ENCODE assay signal across 26 mouse cellular contexts in genomic region chr6:147944020-147944419, GRCm38 (mm10).
DNase-seq lines count a peak whose midpoint lies in the region; ATAC-seq and TF ChIP-seq lines count a peak whose summit lies in the region.
"Had no signal": no experiment of that assay in that cellular context is flagged by ENCODE, and none has a peak within 500 bp of the region (broad histone marks: within the 10 kb centered on the region; RNA-seq: fewer than 3 reads in every experiment).

No protein-coding gene starts in this region.

- dilution Hi-C loops in CH12.LX (cut with MboI; ENCODE audit: extremely low pct_ligation_motif_present, extremely low pct_unique_long_range_greater_than_20kb, low sequenced_read_pairs), result no loop called here

- ATAC-seq in megakaryocyte-erythroid progenitor cell, adult 5-6 weeks (replicated peaks; ENCODE audit: low FRiP score, low TSS enrichment, poor library complexity, severe bottlenecking), result no peak
- ATAC-seq in intestine, embryonic 15.5 days, result no peak
- ATAC-seq: activated CD4-positive, CD25-positive, alpha-beta regulatory T cell, adult 4 months; forebrain, embryonic 15.5 days had no signal

- peaks cover 3 to 7% of the 10 kb centered on the region in 2 experiments; a peak in 2 of 4 replicates for H3K4me1 ChIP-seq in CH12.LX (ENCODE audit: control insufficient read depth in 1 of 2, insufficient read depth in 2 of 2)
- H3K4me1 ChIP-seq in intestine, embryonic 15.5 days (replicated peaks), result no peaks in the 10 kb centered on the region
- H3K4me1 ChIP-seq: embryonic facial prominence, embryonic 10.5 days; embryonic facial prominence, embryonic 13.5 days; forebrain, embryonic 12.5 days; heart, embryonic 10.5 days; heart, embryonic 13.5 days; hindbrain, embryonic 12.5 days; hindbrain, embryonic 15.5 days had no signal

- H3K36me3 ChIP-seq in CH12.LX (replicated peaks in 1 of 2; ENCODE audit: control insufficient read depth in 1 of 2, insufficient read depth in 1 of 2, low read length in 1 of 2), result no peaks in the 10 kb centered on the region
- H3K36me3 ChIP-seq in intestine, embryonic 15.5 days, result no peaks in the 10 kb centered on the region
- H3K36me3 ChIP-seq: embryonic facial prominence, embryonic 10.5 days; embryonic facial prominence, embryonic 13.5 days; forebrain, embryonic 12.5 days; forebrain, embryonic 15.5 days; heart, embryonic 10.5 days; heart, embryonic 13.5 days; hindbrain, embryonic 12.5 days; hindbrain, embryonic 15.5 days had no signal

- TF ChIP-seq POLR2A in CH12.LX (IDR thresholded peaks at IDR 0.05; ENCODE audit: low read depth, low read length), result no peak

- TF ChIP-seq CTCF in CH12.LX (conservative IDR thresholded peaks at IDR 0.05 in 1 of 2, IDR thresholded peaks at IDR 0.05 in 1 of 2; ENCODE audit: low read depth in 2 of 2, low read length in 2 of 2), result no peak

- H3K27ac ChIP-seq in CH12.LX (ENCODE audit: insufficient read depth, low read depth), result no peak overlapping the region
- H3K27ac ChIP-seq in intestine, embryonic 15.5 days, result no peak overlapping the region
- H3K27ac ChIP-seq: embryonic facial prominence, embryonic 10.5 days; embryonic facial prominence, embryonic 13.5 days; forebrain, embryonic 12.5 days; forebrain, embryonic 15.5 days; heart, embryonic 10.5 days; heart, embryonic 13.5 days; hindbrain, embryonic 12.5 days; hindbrain, embryonic 15.5 days had no signal

- in situ Hi-C loops in CH12.LX (cut with MboI; ENCODE audit: low pct_ligation_motif_present, low pct_unique_long_range_greater_than_20kb, low sequenced_read_pairs), result no loop called here

- H3K4me3 ChIP-seq in CH12.LX (replicated peaks in 1 of 3; ENCODE audit: low read depth in 2 of 3, low read length in 2 of 3, poor library complexity in 1 of 3), result no peak overlapping the region
- H3K4me3 ChIP-seq in intestine, embryonic 15.5 days (replicated peaks), result no peak overlapping the region
- H3K4me3 ChIP-seq: embryonic facial prominence, embryonic 10.5 days; embryonic facial prominence, embryonic 13.5 days; erythroblast, embryonic 14.5 days; forebrain, embryonic 12.5 days; forebrain, embryonic 15.5 days; heart, adult 2 months; heart, embryonic 10.5 days; heart, embryonic 13.5 days; hindbrain, embryonic 12.5 days; hindbrain, embryonic 15.5 days had no signal

- H3K9me3 ChIP-seq in CH12.LX (replicated peaks; ENCODE audit: low read length), result no peaks in the 10 kb centered on the region
- no peaks in the 10 kb centered on the region for H3K9me3 ChIP-seq in intestine, embryonic 15.5 days
- H3K9me3 ChIP-seq: embryonic facial prominence, embryonic 10.5 days; embryonic facial prominence, embryonic 13.5 days; forebrain, embryonic 12.5 days; forebrain, embryonic 15.5 days; heart, embryonic 10.5 days; hindbrain, embryonic 12.5 days; hindbrain, embryonic 15.5 days had no signal

- no peak for TF ChIP-seq RAD21 in CH12.LX (IDR thresholded peaks at IDR 0.05; ENCODE audit: low read depth, low read length)

- no peak overlapping the region for H3K9ac ChIP-seq in CH12.LX (ENCODE audit: insufficient read depth, low read depth)
- no peak overlapping the region for H3K9ac ChIP-seq in intestine, embryonic 15.5 days
- H3K9ac ChIP-seq: embryonic facial prominence, embryonic 13.5 days; forebrain, embryonic 12.5 days; forebrain, embryonic 15.5 days; heart, embryonic 13.5 days; hindbrain, embryonic 12.5 days; hindbrain, embryonic 15.5 days had no signal

- TF ChIP-seq EP300 in CH12.LX (IDR thresholded peaks at IDR 0.05; ENCODE audit: low read length), result no peak

- no peak overlapping the region for H3K4me2 ChIP-seq in CH12.LX (ENCODE audit: insufficient read depth, low read depth, poor library complexity, severe bottlenecking)
- no peak overlapping the region for H3K4me2 ChIP-seq in intestine, embryonic 15.5 days (replicated peaks)
- H3K4me2 ChIP-seq: embryonic facial prominence, embryonic 13.5 days; forebrain, embryonic 12.5 days; forebrain, embryonic 15.5 days; heart, embryonic 13.5 days; hindbrain, embryonic 12.5 days; hindbrain, embryonic 15.5 days had no signal

- no peaks in the 10 kb centered on the region for H3K79me2 ChIP-seq in CH12.LX (replicated peaks; ENCODE audit: control insufficient read depth, extremely low read depth, insufficient read depth, poor library complexity, severe bottlenecking)

- WGBS in intestine, embryonic 15.5 days, result 68% methylated on average over 3 of the region's 3 CpGs

- DNase-seq in gastrocnemius, postnatal 25 days, result peak; percentile 20
- DNase-seq in gastrocnemius, postnatal 4 days (ENCODE audit: low spot score in 2 of 2), result no peak
- DNase-seq in CH12.LX (ENCODE audit: extremely low read depth) (peak; percentile 51), adipocyte (ENCODE audit: low spot score) (peak; percentile 61)
- DNase-seq: adrenal gland, postnatal 10 days; cerebellum, adult 11 months; cerebellum, adult 2 months; cerebellum, adult 9-11 months; cerebellum, postnatal 25 days; embryo, embryonic 11 days; heart, adult 2 months; heart, postnatal 14 days; kidney, adult 11 months; kidney, adult 8-10 months had no signal

- H3K27me3 ChIP-seq in CH12.LX (replicated peaks), result no peaks in the 10 kb centered on the region
- no peaks in the 10 kb centered on the region for H3K27me3 ChIP-seq in intestine, embryonic 15.5 days (replicated peaks)
- H3K27me3 ChIP-seq: embryonic facial prominence, embryonic 13.5 days; forebrain, embryonic 12.5 days; forebrain, embryonic 15.5 days; heart, embryonic 13.5 days; hindbrain, embryonic 12.5 days; hindbrain, embryonic 15.5 days had no signal

TF ChIP-seq in CH12.LX, 34 proteins besides CTCF, POLR2A, EP300 and RAD21:
- TF ChIP-seq HCFC1 (IDR thresholded peaks at IDR 0.05; ENCODE audit: low read depth, low read length) (no peak), MAFK (IDR thresholded peaks at IDR 0.05; ENCODE audit: insufficient replicate concordance, low read length) (no peak), MXI1 (IDR thresholded peaks at IDR 0.05; ENCODE audit: low read depth, low read length) (no peak), GABPA (IDR thresholded peaks at IDR 0.05; ENCODE audit: insufficient replicate concordance, low read depth, low read length) (no peak), ZNF384 (IDR thresholded peaks at IDR 0.05; ENCODE audit: low read depth, low read length) (no peak), TBP (conservative IDR thresholded peaks at IDR 0.05; ENCODE audit: low read depth, low read length) (no peak), JUN (IDR thresholded peaks at IDR 0.05; ENCODE audit: insufficient read depth, low read depth, low read length) (peak; percentile 9; the same call in 1 of the 2 replicates), MYC (IDR thresholded peaks at IDR 0.05; ENCODE audit: low read depth, low read length) (no peak), ZC3H11A (IDR thresholded peaks at IDR 0.05; ENCODE audit: low read depth, low read length) (no peak), SIN3A (IDR thresholded peaks at IDR 0.05; ENCODE audit: low read length) (no peak), PAX5 (IDR thresholded peaks at IDR 0.05; ENCODE audit: low read length) (no peak), TCF12 (IDR thresholded peaks at IDR 0.05; ENCODE audit: low read depth, low read length) (no peak), E2F4 (IDR thresholded peaks at IDR 0.05; ENCODE audit: insufficient replicate concordance, low read depth, low read length) (no peak), USF2 (conservative IDR thresholded peaks at IDR 0.05; ENCODE audit: low read depth, low read length) (no peak), IRF4 (IDR thresholded peaks at IDR 0.05; ENCODE audit: low read depth, low read length) (peak; percentile 40; the same call in 1 of the 2 replicates), BHLHE40 (IDR thresholded peaks at IDR 0.05; ENCODE audit: low read depth, low read length) (peak; percentile 86)

Comparison
In these comparisons a context has a peak if more than half of its experiments do, and no peak if none do; other contexts are left out.
1. DNase-seq: peak in gastrocnemius, postnatal 25 days (single experiment), CH12.LX (single experiment) and adipocyte (single experiment); none in gastrocnemius, postnatal 4 days (0 of 2).